Mouse (Mus musculus) ES-E14 (cell line): ENCODE data around the gene Mgat3.

ENCODE experiments used
- HCFC1 ChIP-seq: IDR thresholded peaks from 2 replicates; pipeline ENCODE4 v1.6.1; 2012; ENCODE audit warnings: low read length, inconsistent platforms, borderline replicate concordance; ENCODE audit not compliant: insufficient read depth
- ZC3H11A ChIP-seq: IDR thresholded peaks from 2 replicates; pipeline ENCODE4 v1.6.1; 2012; ENCODE audit warnings: low read depth, mild to moderate bottlenecking, inconsistent platforms, low read length, borderline replicate concordance
- ZNF384 ChIP-seq: IDR thresholded peaks from 2 replicates; pipeline ENCODE4 v1.6.1; 2012; ENCODE audit warnings: low read depth, low read length, inconsistent platforms

DNA sequence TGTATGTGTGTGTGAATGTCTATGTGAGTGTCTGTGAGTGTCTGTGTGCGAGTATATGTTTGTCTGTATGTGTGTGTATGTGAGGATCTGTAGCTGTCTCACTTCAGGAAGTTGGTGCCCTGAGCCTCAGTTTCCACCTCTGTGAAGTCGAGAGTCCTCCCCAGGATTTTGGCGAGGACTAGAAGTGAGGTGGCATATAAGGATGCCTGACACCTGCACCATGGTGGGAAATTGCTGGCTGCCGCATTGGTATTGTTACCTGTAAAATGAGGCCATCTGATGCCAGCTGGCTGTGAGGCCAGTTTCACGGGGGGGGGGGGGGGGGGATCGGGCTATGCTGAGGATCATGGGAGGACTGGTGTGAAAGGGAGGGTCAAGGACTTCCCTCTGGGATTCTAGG is 2.2 kb downstream of the Mgat3 start:
- TF ChIP-seq HCFC1 (no peak), ZNF384 (no peak), ZC3H11A (no peak)
